Mouse (Mus musculus) embryo, embryonic 10 days (tissue): ENCODE measurements around the gene Vmn2r54.
"Not testable (repeated sequence)": the region's sequence is repeated elsewhere in the genome, so short reads cannot be mapped to it uniquely, and the experiment has no call there.

Experiments used
- DNase-seq: peaks from one replicate; pipeline ENCODE4 v3.0.0-alpha.2; 2015; ENCODE audit warnings: low spot score

The Vmn2r54 gene

GRCm38 (mm10) chr7:12640219-12640618 is at the start of gene Vmn2r54:
Vmn2r54 (minus strand) TSS chr7:12640319.
- DNase-seq = not testable (repeated sequence)

DNA sequence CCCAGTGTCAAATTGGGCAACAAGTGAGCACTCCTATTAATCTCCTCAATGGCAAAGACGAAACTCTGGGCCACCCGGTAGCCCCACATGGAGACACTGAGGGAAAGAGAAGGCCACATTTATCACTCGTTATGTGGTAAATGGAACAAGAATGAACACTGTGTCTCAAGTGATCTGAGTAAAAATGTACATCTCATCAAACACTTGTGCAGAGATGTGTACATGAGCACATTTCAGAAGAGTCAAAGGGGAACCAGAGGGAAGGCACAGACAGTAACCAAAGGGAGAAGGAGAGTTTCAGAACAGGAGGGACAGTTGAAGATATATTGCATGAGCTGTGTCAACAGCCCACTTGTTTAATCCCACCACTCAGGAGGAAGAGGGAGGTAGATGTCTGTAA is 44.8 kb upstream of the Vmn2r54 start, which contains the start of gene Vmn2r55:
Gene Vmn2r55, minus strand, starts transcription at position 101 of the 400 bp plus-strand sequence.
- not testable (repeated sequence) for DNase-seq

- no peak for DNase-seq
These were observed 31.4 kb downstream of the Vmn2r54 start, which contains the start of gene Vmn2r53 for GRCm38 (mm10) chr7:12608688-12609087. Vmn2r53 (minus strand) TSS chr7:12608788.
